In genomic region chr10:118045427-118045826, GRCm38 (mm10) we compare ENCODE assay signal across 20 mouse cellular contexts.
DNase-seq lines count a peak whose midpoint lies in the region; ATAC-seq and TF ChIP-seq lines count a peak whose summit lies in the region.
"Had no signal": no experiment of that assay in that cellular context is flagged by ENCODE, and none has a peak within 500 bp of the region (broad histone marks: within the 10 kb centered on the region; RNA-seq: fewer than 3 reads in every experiment).

No protein-coding gene starts in this region.

- TF ChIP-seq POLR2A in ES-Bruce4 (IDR thresholded peaks at IDR 0.05; ENCODE audit: insufficient read depth, low read length), result no peak

- H3K9ac ChIP-seq in forebrain, embryonic 11.5 days (ENCODE audit: low read length), result no peak overlapping the region
- H3K9ac ChIP-seq in forebrain, embryonic 16.5 days (replicated peaks; ENCODE audit: low read depth, low read length), result no peak overlapping the region
- no peak overlapping the region for H3K9ac ChIP-seq in intestine, embryonic 14.5 days (ENCODE audit: low read length)
- no peak overlapping the region for H3K9ac ChIP-seq in intestine, embryonic 16.5 days (ENCODE audit: low read depth, low read length)
- H3K9ac ChIP-seq in ES-Bruce4 (ENCODE audit: low read depth, poor library complexity, severe bottlenecking), result no peak overlapping the region
- H3K9ac ChIP-seq in limb, embryonic 11.5 days (ENCODE audit: low read length), result no peak overlapping the region
- H3K9ac ChIP-seq: embryonic facial prominence, embryonic 13.5 days; heart, embryonic 15.5 days; hindbrain, embryonic 14.5 days had no signal

- no peak for TF ChIP-seq CTCF in ES-Bruce4 (IDR thresholded peaks at IDR 0.05; ENCODE audit: low read depth, low read length)

- H3K36me3 ChIP-seq in forebrain, embryonic 11.5 days (ENCODE audit: control insufficient read depth, insufficient read depth, low read length), result no peaks in the 10 kb centered on the region
- H3K36me3 ChIP-seq in forebrain, embryonic 16.5 days (ENCODE audit: control insufficient read depth, insufficient read depth), result no peaks in the 10 kb centered on the region
- no peaks in the 10 kb centered on the region for H3K36me3 ChIP-seq in intestine, embryonic 14.5 days (ENCODE audit: control insufficient read depth, insufficient read depth, low read length)
- no peaks in the 10 kb centered on the region for H3K36me3 ChIP-seq in intestine, embryonic 16.5 days (ENCODE audit: control insufficient read depth, insufficient read depth, low read length)
- H3K36me3 ChIP-seq in ES-Bruce4 (ENCODE audit: control insufficient read depth, insufficient read depth, low read length, poor library complexity, severe bottlenecking), result no peaks in the 10 kb centered on the region
- no peaks in the 10 kb centered on the region for H3K36me3 ChIP-seq in limb, embryonic 11.5 days (ENCODE audit: control insufficient read depth, insufficient read depth, low read length)
- H3K36me3 ChIP-seq: embryonic facial prominence, embryonic 13.5 days; heart, embryonic 15.5 days; hindbrain, embryonic 10.5 days had no signal

- no peaks in the 10 kb centered on the region for H3K4me1 ChIP-seq in forebrain, embryonic 11.5 days (replicated peaks; ENCODE audit: control insufficient read depth, insufficient read depth, low read length)
- H3K4me1 ChIP-seq in forebrain, embryonic 16.5 days (replicated peaks; ENCODE audit: control insufficient read depth, insufficient read depth, low read length), result peaks cover 9% of the 10 kb centered on the region
- no peaks in the 10 kb centered on the region for H3K4me1 ChIP-seq in intestine, embryonic 14.5 days (replicated peaks; ENCODE audit: control insufficient read depth, insufficient read depth, low read length)
- H3K4me1 ChIP-seq in intestine, embryonic 16.5 days (ENCODE audit: control insufficient read depth, insufficient read depth, low read length), result no peaks in the 10 kb centered on the region
- no peaks in the 10 kb centered on the region for H3K4me1 ChIP-seq in ES-Bruce4 (ENCODE audit: control insufficient read depth, insufficient read depth, low read length)
- no peaks in the 10 kb centered on the region for H3K4me1 ChIP-seq in limb, embryonic 11.5 days (ENCODE audit: control insufficient read depth, insufficient read depth, low read length)
- H3K4me1 ChIP-seq: hindbrain, embryonic 10.5 days had no signal

- no peaks in the 10 kb centered on the region for H3K27me3 ChIP-seq in forebrain, embryonic 11.5 days (ENCODE audit: control insufficient read depth, insufficient read depth, low read length)
- no peaks in the 10 kb centered on the region for H3K27me3 ChIP-seq in forebrain, embryonic 16.5 days (replicated peaks; ENCODE audit: control insufficient read depth, insufficient read depth, low read length)
- H3K27me3 ChIP-seq in intestine, embryonic 14.5 days (replicated peaks; ENCODE audit: control insufficient read depth, insufficient read depth, low read length), result no peaks in the 10 kb centered on the region
- H3K27me3 ChIP-seq in intestine, embryonic 16.5 days (replicated peaks; ENCODE audit: control insufficient read depth, insufficient read depth, low read length), result no peaks in the 10 kb centered on the region
- H3K27me3 ChIP-seq in ES-Bruce4 (ENCODE audit: control insufficient read depth, insufficient read depth, low read length, poor library complexity, severe bottlenecking), result no peaks in the 10 kb centered on the region
- no peaks in the 10 kb centered on the region for H3K27me3 ChIP-seq in limb, embryonic 11.5 days (ENCODE audit: control insufficient read depth, insufficient read depth, low read length)
- H3K27me3 ChIP-seq: embryonic facial prominence, embryonic 13.5 days; heart, embryonic 15.5 days had no signal

- peak; percentile 39; the same call in 1 of the 2 replicates for ATAC-seq in forebrain, embryonic 11.5 days (replicated peaks; ENCODE audit: low FRiP score)
- ATAC-seq in forebrain, embryonic 16.5 days, result no peak
- ATAC-seq in intestine, embryonic 14.5 days (replicated peaks; ENCODE audit: low FRiP score, low TSS enrichment, low read depth), result no peak
- no peak for ATAC-seq in intestine, embryonic 16.5 days
- ATAC-seq in limb, embryonic 11.5 days (ENCODE audit: insufficient number of reproducible peaks, low FRiP score, low TSS enrichment, low read depth), result no peak
- ATAC-seq: activated CD4-positive, CD25-positive, alpha-beta regulatory T cell, adult 4 months; intestine, postnatal 0 days had no signal

- H3K9me3 ChIP-seq in forebrain, embryonic 11.5 days (ENCODE audit: control insufficient read depth, low read length), result no peaks in the 10 kb centered on the region
- no peaks in the 10 kb centered on the region for H3K9me3 ChIP-seq in forebrain, embryonic 16.5 days (ENCODE audit: control insufficient read depth, low read length)
- H3K9me3 ChIP-seq in intestine, embryonic 14.5 days (ENCODE audit: control insufficient read depth, low read length), result no peaks in the 10 kb centered on the region
- H3K9me3 ChIP-seq in intestine, embryonic 16.5 days (ENCODE audit: control insufficient read depth, low read length), result peaks cover 3% of the 10 kb centered on the region; the same call in 1 of the 2 replicates
- H3K9me3 ChIP-seq in ES-Bruce4 (replicated peaks; ENCODE audit: control insufficient read depth, insufficient read depth, low read length, poor library complexity, severe bottlenecking), result no peaks in the 10 kb centered on the region; the same call in 1 of the 2 replicates
- no peaks in the 10 kb centered on the region for H3K9me3 ChIP-seq in limb, embryonic 11.5 days (ENCODE audit: control insufficient read depth, low read length)
- H3K9me3 ChIP-seq: embryonic facial prominence, embryonic 13.5 days; heart, embryonic 15.5 days; hindbrain, embryonic 10.5 days had no signal

- H3K4me2 ChIP-seq in forebrain, embryonic 11.5 days (ENCODE audit: low read depth, low read length, severe bottlenecking), result no peak overlapping the region
- no peak overlapping the region for H3K4me2 ChIP-seq in forebrain, embryonic 16.5 days (ENCODE audit: low read length)
- H3K4me2 ChIP-seq in intestine, embryonic 14.5 days (ENCODE audit: low read length), result no peak overlapping the region
- no peak overlapping the region for H3K4me2 ChIP-seq in intestine, embryonic 16.5 days (ENCODE audit: low read depth, low read length)
- no peak overlapping the region for H3K4me2 ChIP-seq in limb, embryonic 11.5 days (ENCODE audit: low read depth, severe bottlenecking)
- H3K4me2 ChIP-seq: embryonic facial prominence, embryonic 13.5 days; heart, embryonic 11.5 days; heart, embryonic 15.5 days; hindbrain, embryonic 14.5 days had no signal

- no peak overlapping the region for H3K27ac ChIP-seq in forebrain, embryonic 11.5 days (ENCODE audit: low read depth, low read length)
- H3K27ac ChIP-seq in forebrain, embryonic 16.5 days (ENCODE audit: low read length), result no peak overlapping the region
- no peak overlapping the region for H3K27ac ChIP-seq in intestine, embryonic 14.5 days (ENCODE audit: low read depth)
- H3K27ac ChIP-seq in intestine, embryonic 16.5 days (ENCODE audit: low read length), result no peak overlapping the region
- peak overlapping the region; percentile 9 for H3K27ac ChIP-seq in ES-Bruce4 (ENCODE audit: insufficient read depth, low read length)
- H3K27ac ChIP-seq in limb, embryonic 11.5 days (replicated peaks; ENCODE audit: low read depth, low read length), result no peak overlapping the region
- H3K27ac ChIP-seq: embryonic facial prominence, embryonic 13.5 days; heart, adult 2 months; heart, embryonic 15.5 days; hindbrain, embryonic 10.5 days; hindbrain, embryonic 14.5 days had no signal

- 79% methylated on average over 2 of the region's 2 CpGs for WGBS in forebrain, embryonic 11.5 days
- 83% methylated on average over 2 of the region's 2 CpGs for WGBS in forebrain, embryonic 16.5 days
- WGBS in intestine, embryonic 14.5 days, result 72% methylated on average over 2 of the region's 2 CpGs
- WGBS in intestine, embryonic 16.5 days, result 76% methylated on average over 2 of the region's 2 CpGs
- WGBS in limb, embryonic 11.5 days, result 83% methylated on average over 2 of the region's 2 CpGs

- no peak overlapping the region for H3K4me3 ChIP-seq in forebrain, embryonic 11.5 days (ENCODE audit: low read depth, low read length)
- no peak overlapping the region for H3K4me3 ChIP-seq in forebrain, embryonic 16.5 days (replicated peaks; ENCODE audit: low read length)
- H3K4me3 ChIP-seq in intestine, embryonic 14.5 days (ENCODE audit: low read depth, low read length), result no peak overlapping the region
- H3K4me3 ChIP-seq in intestine, embryonic 16.5 days (ENCODE audit: low read length), result no peak overlapping the region
- no peak overlapping the region for H3K4me3 ChIP-seq in ES-Bruce4 (ENCODE audit: low read depth, low read length)
- no peak overlapping the region for H3K4me3 ChIP-seq in limb, embryonic 11.5 days (ENCODE audit: low read depth, low read length)
- H3K4me3 ChIP-seq: embryonic facial prominence, embryonic 13.5 days; heart, adult 2 months; heart, embryonic 15.5 days; hindbrain, embryonic 10.5 days had no signal

- peak; percentile 97 for TF ChIP-seq EP300 in ES-Bruce4 (IDR thresholded peaks at IDR 0.05; ENCODE audit: insufficient read depth, low read depth, low read length)

- peak; percentile 52 for DNase-seq in forebrain, embryonic 11.5 days (ENCODE audit: low spot score)
- peak; percentile 10 for DNase-seq in intestine, embryonic 14.5 days (ENCODE audit: low spot score)
- DNase-seq in limb, embryonic 11.5 days (ENCODE audit: low spot score), result peak; percentile 17
- no peak for DNase-seq in B cell, adult 2 months
- DNase-seq: adrenal gland, postnatal 14 days; cerebellum, adult 11-12 months; cerebellum, adult 9-10 months; cerebellum, postnatal 36 days; gastrocnemius, postnatal 10 days; heart, adult 2 months had no signal

Comparison
In these comparisons a context has a peak if more than half of its experiments do, and no peak if none do; other contexts are left out.
1. DNase-seq: peak in forebrain, embryonic 11.5 days (single experiment), intestine, embryonic 14.5 days (single experiment) and limb, embryonic 11.5 days (single experiment); none in B cell, adult 2 months (0 of 2).